Mouse (Mus musculus) intestine, embryonic 14.5 days (tissue): Measurements from ENCODE around the gene Tenm4. TPM values are rescaled to one million over a fixed set of nuclear protein-coding genes. Genes with fewer than 3 reads are reported as not detected.

ENCODE experiments used
- ATAC-seq: fragments of 200-750 bp; cut with Nextera tagmentation; replicated peaks from 2 replicates; pipeline ENCODE4 v1.8.0; 2017; ENCODE audit warnings: low read depth, moderate number of reproducible peaks, moderate TSS enrichment, moderate library complexity; ENCODE audit not compliant: low FRiP score, low TSS enrichment
- DNase-seq: peaks from one replicate; pipeline ENCODE4 v3.0.0-alpha.2; 2018; ENCODE audit warnings: low spot score
- H3K27ac ChIP-seq: fragments of 300-500 bp; sonication (generic); 2 replicates; pipeline ENCODE4 v1.5.1; 2014; ENCODE audit warnings: low read depth, mild to moderate bottlenecking, control low read depth
- H3K27me3 ChIP-seq: fragments of 300-500 bp; sonication (generic); replicated peaks from 2 replicates; pipeline ENCODE4 v1.6.1; 2014; ENCODE audit warnings: low read length, control low read depth; ENCODE audit not compliant: control insufficient read depth, insufficient read depth
- H3K36me3 ChIP-seq: fragments of 300-500 bp; sonication (generic); 2 replicates; pipeline ENCODE4 v1.6.1; 2014; ENCODE audit warnings: low read length, control low read depth; ENCODE audit not compliant: control insufficient read depth, insufficient read depth
- H3K4me1 ChIP-seq: fragments of 300-500 bp; sonication (generic); replicated peaks from 2 replicates; pipeline ENCODE4 v1.6.1; 2014; ENCODE audit warnings: low read length, control low read depth, mixed read lengths; ENCODE audit not compliant: control insufficient read depth, insufficient read depth
- H3K4me2 ChIP-seq: fragments of 300-500 bp; sonication (generic); 2 replicates; pipeline ENCODE4 v1.6.1; 2014; ENCODE audit warnings: low read length
- H3K4me3 ChIP-seq: fragments of 300-500 bp; sonication (generic); 2 replicates; pipeline ENCODE4 v1.5.1; 2014; ENCODE audit warnings: low read depth, low read length, control low read depth, mixed read lengths
- H3K9ac ChIP-seq: fragments of 300-500 bp; sonication (generic); 2 replicates; pipeline ENCODE4 v1.6.1; 2014; ENCODE audit warnings: mild to moderate bottlenecking, low read length
- H3K9me3 ChIP-seq: fragments of 300-500 bp; sonication (generic); 2 replicates; pipeline ENCODE4 v1.6.1; 2016; ENCODE audit warnings: low read length, control low read depth; ENCODE audit not compliant: control insufficient read depth
- WGBS: fragments of 180-500 bp; shearing (Covaris S2); extraction: QIAGEN DNeasy Blood & Tissue Kit; methylation state at CpG from one replicate; pipeline ENCODE4 v1.1.7; 2014; 5-methylcytosine and 5-hydroxymethylcytosine counted together
- polyA plus RNA-seq: library from polyadenylated mRNA; unstranded; fragments of >200 nt; fragmentation: Nextera tagmentation; extraction: Ambion mirVana; gene quantifications from 2 replicates; pipeline ENCODE4 v1.2.1, GENCODE M21; 2014

The Tenm4 gene
- 36.2 and 36.5 TPM in 2 replicates for polyA plus RNA-seq

- Histone ChIP-seq H3K27me3 (no peaks in the 10 kb centered on the region), H3K4me3 (no peak within 1 kb of the TSS), H3K9ac (no peak within 1 kb of the TSS), H3K27ac (no peak within 1 kb of the TSS), H3K36me3 (no peaks in the 10 kb centered on the region), H3K4me1 (no peaks in the 10 kb centered on the region), H3K9me3 (no peaks in the 10 kb centered on the region), H3K4me2 (no peak within 1 kb of the TSS)
- DNase-seq = no peak
- 37% methylated on average over 14 of the region's 14 CpGs for WGBS
- no peak for ATAC-seq
Observed at GRCm38 (mm10) chr7:96170924-96171595, at the start of gene Tenm4. Gene Tenm4 (plus strand): TSS chr7:96171246.

GRCm38 (mm10) chr7:96130763-96131162 is 40.3 kb upstream of the Tenm4 start:
- Histone ChIP-seq H3K4me3 (no peak overlapping the region), H3K36me3 (no peaks in the 10 kb centered on the region), H3K4me1 (no peaks in the 10 kb centered on the region), H3K27me3 (no peaks in the 10 kb centered on the region), H3K9ac (no peak overlapping the region), H3K9me3 (no peaks in the 10 kb centered on the region), H3K27ac (no peak overlapping the region), H3K4me2 (no peak overlapping the region)
- WGBS = 49% methylated on average over 4 of the region's 4 CpGs
- DNase-seq = no peak
- no peak for ATAC-seq

DNA sequence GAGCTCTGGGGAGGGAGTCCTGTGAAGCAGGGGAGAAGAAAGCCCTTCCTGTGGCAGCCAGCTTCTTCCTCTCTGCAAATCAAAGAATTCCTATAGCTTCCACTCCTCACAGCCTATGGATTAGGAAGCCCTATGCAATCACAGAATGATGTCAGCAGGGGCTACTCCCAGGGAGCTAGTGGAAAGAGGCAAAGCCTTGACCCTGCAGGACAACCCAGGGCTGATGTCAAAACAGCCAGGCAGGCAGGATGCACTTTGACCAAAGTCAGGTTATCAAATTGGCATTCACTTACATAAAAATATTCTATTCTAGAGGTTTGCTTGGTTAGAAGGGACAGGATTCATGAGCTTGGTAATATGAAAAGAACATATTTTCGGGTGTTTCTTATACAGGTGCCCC is 39.9 kb upstream of the Tenm4 start:
- Histone ChIP-seq H3K9me3 (no peaks in the 10 kb centered on the region), H3K9ac (no peak overlapping the region), H3K27ac (no peak overlapping the region), H3K4me2 (no peak overlapping the region), H3K36me3 (no peaks in the 10 kb centered on the region), H3K4me3 (no peak overlapping the region), H3K27me3 (no peaks in the 10 kb centered on the region), H3K4me1 (no peaks in the 10 kb centered on the region)
- DNase-seq (no peak), ATAC-seq (no peak)
- 84% methylated on average over 1 of the region's 1 CpGs for WGBS

GRCm38 (mm10) chr7:96136497-96136961 is 34.5 kb upstream of the Tenm4 start:
- H3K4me3 ChIP-seq = no peak overlapping the region
- H3K9ac ChIP-seq = no peak overlapping the region
- H3K36me3 ChIP-seq = no peaks in the 10 kb centered on the region
- H3K4me1 ChIP-seq = no peaks in the 10 kb centered on the region
- no peaks in the 10 kb centered on the region for H3K9me3 ChIP-seq
- H3K27me3 ChIP-seq = no peaks in the 10 kb centered on the region
- 78% methylated on average over 6 of the region's 6 CpGs for WGBS
- no peak overlapping the region for H3K27ac ChIP-seq
- H3K4me2 ChIP-seq = no peak overlapping the region
- DNase-seq = no peak
- no peak for ATAC-seq

GRCm38 (mm10) chr7:96141876-96142275 is 29.2 kb upstream of the Tenm4 start:
- no peaks in the 10 kb centered on the region for H3K36me3 ChIP-seq
- H3K4me3 ChIP-seq = no peak overlapping the region
- H3K4me2 ChIP-seq = no peak overlapping the region
- DNase-seq (no peak), ATAC-seq (no peak)
- no peaks in the 10 kb centered on the region for H3K9me3 ChIP-seq
- WGBS = 69% methylated on average over 4 of the region's 4 CpGs
- no peaks in the 10 kb centered on the region for H3K27me3 ChIP-seq
- H3K27ac ChIP-seq = no peak overlapping the region
- no peak overlapping the region for H3K9ac ChIP-seq
- H3K4me1 ChIP-seq = no peaks in the 10 kb centered on the region

- ATAC-seq (no peak), DNase-seq (no peak)
- H3K27me3 ChIP-seq = no peaks in the 10 kb centered on the region
- 0 out of 2 replicates have a peak, but pooled peaks cover 4% of the 10 kb centered on the region for H3K4me1 ChIP-seq
- no peaks in the 10 kb centered on the region for H3K9me3 ChIP-seq
- H3K27ac ChIP-seq = no peak overlapping the region
- WGBS = 81% methylated on average over 3 of the region's 3 CpGs
- H3K4me3 ChIP-seq = no peak overlapping the region
- H3K36me3 ChIP-seq = no peaks in the 10 kb centered on the region
- H3K4me2 ChIP-seq = no peak overlapping the region
- H3K9ac ChIP-seq = no peak overlapping the region
Observed at GRCm38 (mm10) chr7:96142973-96143596, 28.0 kb upstream of the Tenm4 start.

GRCm38 (mm10) chr7:96147436-96147835 is 23.6 kb upstream of the Tenm4 start:
- no peak overlapping the region for H3K27ac ChIP-seq
- H3K4me2 ChIP-seq = no peak overlapping the region
- no peak for DNase-seq

DNA sequence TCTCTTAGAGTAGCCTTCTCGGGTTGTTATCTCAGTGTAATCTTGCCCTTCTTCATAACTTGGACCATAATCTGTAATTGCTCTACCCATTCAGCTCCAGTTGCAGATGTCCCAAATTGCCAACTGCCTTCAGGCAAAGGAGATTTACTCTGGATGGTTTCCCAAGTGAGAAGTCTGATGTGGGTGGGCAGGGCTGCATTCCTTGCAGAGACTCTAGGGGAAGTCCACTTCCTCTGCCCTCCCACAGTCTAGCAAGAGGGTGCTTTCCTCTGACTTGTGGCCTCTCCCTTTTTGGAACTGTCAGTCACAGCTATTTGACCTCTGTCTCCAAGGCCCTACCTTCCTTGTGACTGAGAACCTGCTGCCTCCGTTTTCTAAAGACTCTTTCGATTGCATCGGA is 22.9 kb upstream of the Tenm4 start:
- ATAC-seq = no peak
- no peaks in the 10 kb centered on the region for H3K9me3 ChIP-seq

More at GRCm38 (mm10) chr7:96147436-96147835, 23.6 kb upstream of the Tenm4 start:
- H3K36me3 ChIP-seq = no peaks in the 10 kb centered on the region
- no peaks in the 10 kb centered on the region for H3K27me3 ChIP-seq
- 41% methylated on average over 4 of the region's 4 CpGs for WGBS
- H3K9ac ChIP-seq = no peak overlapping the region
- peak; percentile 79 for ATAC-seq
- H3K4me3 ChIP-seq = no peak overlapping the region
- H3K4me1 ChIP-seq = 0 out of 2 replicates have a peak, but pooled peaks cover 4% of the 10 kb centered on the region
- no peaks in the 10 kb centered on the region for H3K9me3 ChIP-seq

More for the DNA sequence above, 22.9 kb upstream of the Tenm4 start:
- WGBS = 89% methylated on average over 4 of the region's 4 CpGs
- H3K4me3 ChIP-seq = no peak overlapping the region
- no peak for DNase-seq
- H3K9ac ChIP-seq = no peak overlapping the region
- H3K27me3 ChIP-seq = no peaks in the 10 kb centered on the region
- H3K4me2 ChIP-seq = no peak overlapping the region
- H3K4me1 ChIP-seq = 0 out of 2 replicates have a peak, but pooled peaks cover 4% of the 10 kb centered on the region
- no peak overlapping the region for H3K27ac ChIP-seq
- no peaks in the 10 kb centered on the region for H3K36me3 ChIP-seq
